Mouse (Mus musculus): ENCODE measurements around the gene Gpkow. TPM values are rescaled to one million over a fixed set of nuclear protein-coding genes. Genes with fewer than 3 reads are reported as not detected.
A peak's percentile ranks its signal among the peaks of the same experiment; 100 is the strongest.

Gpkow gene
- polyA plus RNA-seq (2016; fragmentation: Nextera tagmentation; extraction: Ambion mirVana): 40.5 and 48.2 TPM in 2 replicates

DNA sequence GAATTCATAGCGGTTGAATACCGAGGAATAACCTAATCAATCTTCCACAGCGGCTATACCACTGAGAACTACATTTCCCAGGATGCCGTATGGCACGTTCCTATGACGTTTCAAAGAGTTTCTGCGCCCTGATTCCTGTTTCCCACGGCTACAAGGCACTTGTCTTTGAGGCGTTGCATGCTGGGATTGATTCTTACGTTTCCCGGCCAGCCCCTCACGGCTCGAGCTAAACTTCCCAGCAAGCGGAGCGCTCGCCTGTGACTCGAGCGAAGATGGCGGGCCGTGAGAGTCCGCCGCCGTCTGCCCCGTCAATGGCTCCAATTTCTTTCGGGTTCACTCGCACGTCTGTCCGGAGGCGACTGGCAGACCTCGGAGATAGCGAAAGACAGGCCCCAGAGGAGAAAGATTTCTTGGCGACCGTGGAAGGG, at the start of gene Gpkow:
Gene Gpkow (plus strand): TSS at position 178 of the 428 bp plus-strand sequence.
- H3K27ac ChIP-seq: peak within 1 kb of the TSS; percentile 74
- WGBS: 10% methylated on average over 33 of the region's 33 CpGs

DNA sequence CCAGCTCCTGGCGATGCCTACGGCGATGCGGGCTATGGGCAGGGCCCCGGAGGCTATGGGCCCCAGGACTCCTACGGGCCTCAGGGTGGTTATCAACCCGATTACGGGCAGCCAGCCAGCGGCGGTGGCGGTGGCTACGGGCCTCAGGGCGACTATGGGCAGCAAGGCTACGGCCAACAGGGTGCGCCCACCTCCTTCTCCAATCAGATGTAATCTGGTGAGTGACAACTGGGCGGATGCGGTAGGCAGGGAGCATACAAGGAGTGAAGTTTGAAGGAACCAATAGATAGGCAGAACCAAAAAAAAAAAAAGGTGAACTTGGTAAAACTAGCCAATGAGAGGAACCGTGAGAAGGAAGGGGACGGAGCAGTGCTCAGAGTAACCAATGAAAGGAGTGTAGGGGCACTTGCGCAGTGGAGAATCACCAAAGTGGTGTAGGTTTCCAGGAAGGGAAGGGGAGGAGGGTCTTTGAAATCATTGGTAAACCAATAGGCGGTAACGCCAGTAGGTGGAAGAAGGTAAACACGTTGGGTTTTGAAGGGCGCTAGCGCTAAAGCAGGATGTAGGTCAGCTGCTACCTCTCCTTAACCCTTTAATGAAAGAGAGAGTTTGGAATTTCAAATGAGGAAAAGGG, 48.1 kb upstream of the Gpkow start:
- H3K27ac ChIP-seq: peak overlapping the region; percentile 88
- peak; percentile 67 for DNase-seq (ENCODE audit: low spot score)
- no peaks in the 10 kb centered on the region for H3K27me3 ChIP-seq (ENCODE audit: low read depth, poor library complexity, severe bottlenecking)
- H3K4me3 ChIP-seq: peak overlapping the region; percentile 60
- no peaks in the 10 kb centered on the region for H3K9me3 ChIP-seq (replicated peaks)
- H3K36me3 ChIP-seq: no peaks in the 10 kb centered on the region
- WGBS: 9% methylated on average over 25 of the region's 25 CpGs
- H3K4me1 ChIP-seq: 0 out of 2 replicates have a peak, but pooled peaks cover 3% of the 10 kb centered on the region

More for the DNA sequence above, at the start of gene Gpkow:
- Histone ChIP-seq H3K9me3 (replicated peaks) (no peaks in the 10 kb centered on the region), H3K36me3 (peaks cover 36% of the 10 kb centered on the region), H3K4me3 (peak within 1 kb of the TSS; percentile 65), H3K4me1 (0 out of 2 replicates have a peak, but pooled peaks cover 4% of the 10 kb centered on the region), H3K27me3 (ENCODE audit: low read depth, poor library complexity, severe bottlenecking) (no peaks in the 10 kb centered on the region)
- DNase-seq (ENCODE audit: low spot score): peak; percentile 74

DNA sequence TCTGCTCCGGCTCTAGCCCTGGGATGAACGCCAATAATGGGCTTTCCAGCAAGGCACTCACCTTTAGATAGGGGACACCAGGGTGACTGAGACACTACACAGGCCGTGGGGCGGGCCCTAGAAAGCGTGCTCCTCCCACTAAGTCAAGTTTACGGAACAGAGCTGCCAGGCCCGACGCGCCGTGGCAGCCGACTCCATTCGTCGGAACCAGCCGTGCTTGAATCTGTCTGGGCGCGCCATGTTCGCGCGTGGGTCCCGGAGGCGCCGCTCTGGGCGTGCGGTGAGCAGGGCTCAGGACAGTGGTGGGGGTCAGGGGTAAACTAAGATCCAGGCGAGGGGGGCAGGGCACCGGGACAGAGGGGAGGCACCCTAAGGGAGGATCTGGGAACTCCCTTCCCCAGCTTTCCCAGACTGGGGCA, 39.7 kb upstream of the Gpkow start, which contains the start of gene Prickle3:
Gene Prickle3 (plus strand): TSS at position 40 of the 419 bp plus-strand sequence.
- WGBS: 5% methylated on average over 26 of the region's 26 CpGs
- Histone ChIP-seq H3K4me3 (peak within 1 kb of the TSS; percentile 55), H3K9me3 (replicated peaks) (no peaks in the 10 kb centered on the region), H3K27ac (peak within 1 kb of the TSS; percentile 85), H3K4me1 (peaks cover 27% of the 10 kb centered on the region), H3K27me3 (ENCODE audit: low read depth, poor library complexity, severe bottlenecking) (no peaks in the 10 kb centered on the region), H3K36me3 (no peaks in the 10 kb centered on the region)
- DNase-seq (ENCODE audit: low spot score): peak; percentile 40

DNA sequence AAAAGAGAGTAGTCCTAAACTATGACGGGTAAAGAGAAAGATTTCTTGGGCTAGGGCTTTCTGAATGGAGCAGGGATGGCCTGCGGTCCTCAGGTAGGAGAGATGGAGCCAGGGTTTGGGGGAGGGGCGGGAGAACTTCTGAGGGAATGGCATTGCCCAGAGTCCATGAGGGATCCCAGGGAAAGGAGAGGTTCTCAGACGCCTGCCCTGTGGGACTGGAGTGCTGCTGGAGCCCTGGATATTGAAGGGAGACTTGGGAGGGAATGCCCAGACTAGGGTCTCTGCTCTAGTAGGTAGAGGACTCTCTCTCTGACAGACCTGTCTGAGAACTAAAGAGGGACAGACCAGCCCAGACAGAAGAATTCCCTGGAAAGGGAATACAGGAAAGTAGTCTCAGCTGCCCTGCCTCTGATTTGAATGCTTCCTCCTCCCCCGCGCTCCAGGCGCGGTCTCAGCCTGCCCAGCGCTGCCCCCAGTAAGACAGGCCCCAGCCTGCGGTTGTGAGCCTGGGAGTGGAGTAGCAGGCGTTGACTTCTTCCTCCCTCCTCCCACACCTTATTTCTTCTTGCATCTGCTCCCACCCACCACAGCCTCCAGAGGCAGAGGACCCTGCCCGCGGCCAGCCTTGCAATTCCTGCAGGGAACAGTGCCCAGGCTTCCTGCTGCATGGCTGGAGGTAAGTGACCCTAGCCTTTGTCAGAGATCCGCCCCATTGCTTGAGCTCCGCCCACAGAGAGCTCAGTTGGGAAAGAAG, 38.7 kb upstream of the Gpkow start:
- Histone ChIP-seq H3K4me1 (peaks cover 27% of the 10 kb centered on the region), H3K27me3 (ENCODE audit: low read depth, poor library complexity, severe bottlenecking) (no peaks in the 10 kb centered on the region), H3K27ac (peak overlapping the region; percentile 85), H3K4me3 (peak overlapping the region; percentile 55), H3K9me3 (replicated peaks) (no peaks in the 10 kb centered on the region), H3K36me3 (no peaks in the 10 kb centered on the region)
- DNase-seq (ENCODE audit: low spot score): peak; percentile 53
- WGBS: 17% methylated on average over 14 of the region's 15 CpGs

DNA sequence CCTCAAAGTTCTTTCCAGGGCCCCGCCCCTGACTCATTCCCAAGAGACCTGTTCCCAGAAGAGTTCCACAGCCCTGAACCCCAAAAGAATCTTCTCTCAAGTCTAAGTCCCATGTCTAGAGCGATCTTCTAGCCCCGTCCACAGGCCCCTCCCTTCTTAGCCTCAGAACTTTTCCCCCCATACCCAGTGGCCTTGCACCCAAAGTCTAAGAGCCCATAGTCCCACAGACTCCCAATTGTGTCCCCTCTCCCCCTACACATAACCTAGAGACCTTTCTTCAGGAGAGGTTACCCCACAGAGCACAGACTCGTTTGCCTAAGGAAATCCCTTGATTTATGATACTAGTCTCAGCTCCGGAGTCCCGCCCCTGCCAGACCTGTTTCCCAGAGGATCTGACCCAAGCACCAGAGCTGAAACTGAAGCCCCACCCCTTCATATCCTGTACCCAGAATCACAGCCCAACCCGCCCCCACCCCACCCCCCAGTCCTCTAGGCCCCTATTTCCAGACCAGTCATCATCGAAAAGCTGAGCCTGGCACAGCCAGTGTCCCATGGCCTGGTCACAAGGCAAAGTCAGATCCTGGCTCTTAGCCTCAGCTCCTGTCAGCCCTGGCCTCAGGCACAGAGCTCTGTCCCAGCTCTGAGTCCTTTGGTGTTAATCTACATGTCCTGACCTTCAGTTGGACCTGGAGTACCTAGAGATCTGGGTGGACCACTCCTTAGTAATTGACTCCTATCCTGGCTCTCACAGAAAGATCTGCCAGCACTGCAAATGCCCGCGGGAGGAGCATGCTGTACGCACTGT, 37.9 kb upstream of the Gpkow start:
- Histone ChIP-seq H3K9me3 (replicated peaks) (no peaks in the 10 kb centered on the region), H3K27me3 (ENCODE audit: low read depth, poor library complexity, severe bottlenecking) (no peaks in the 10 kb centered on the region), H3K27ac (peak overlapping the region; percentile 85), H3K36me3 (no peaks in the 10 kb centered on the region), H3K4me3 (peak overlapping the region; percentile 55), H3K4me1 (peaks cover 27% of the 10 kb centered on the region)
- WGBS: 44% methylated on average over 11 of the region's 11 CpGs
- peak; percentile 35 for DNase-seq (ENCODE audit: low spot score)

DNA sequence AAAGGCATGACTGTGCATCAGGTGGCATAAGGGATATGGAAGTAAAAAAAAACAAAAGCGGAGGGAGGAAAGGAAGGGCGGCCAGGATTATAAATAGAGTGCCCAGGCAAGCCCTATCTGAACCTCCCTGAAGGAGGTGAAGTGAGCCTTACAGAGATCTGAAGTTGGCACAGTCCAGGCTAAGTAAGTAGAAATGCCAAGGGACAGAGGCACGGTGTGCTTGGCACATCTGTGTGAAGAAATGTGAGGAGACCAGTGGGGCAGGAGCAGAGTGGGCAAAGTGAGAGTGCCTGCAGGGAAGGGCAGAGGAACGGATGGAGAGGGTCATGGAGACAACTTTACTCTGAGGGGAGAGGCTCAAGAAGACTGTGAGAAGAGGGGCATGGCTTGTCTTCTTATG, 35.8 kb upstream of the Gpkow start:
- H3K4me3 ChIP-seq: no peak overlapping the region
- 76% methylated on average over 4 of the region's 4 CpGs for WGBS

DNA sequence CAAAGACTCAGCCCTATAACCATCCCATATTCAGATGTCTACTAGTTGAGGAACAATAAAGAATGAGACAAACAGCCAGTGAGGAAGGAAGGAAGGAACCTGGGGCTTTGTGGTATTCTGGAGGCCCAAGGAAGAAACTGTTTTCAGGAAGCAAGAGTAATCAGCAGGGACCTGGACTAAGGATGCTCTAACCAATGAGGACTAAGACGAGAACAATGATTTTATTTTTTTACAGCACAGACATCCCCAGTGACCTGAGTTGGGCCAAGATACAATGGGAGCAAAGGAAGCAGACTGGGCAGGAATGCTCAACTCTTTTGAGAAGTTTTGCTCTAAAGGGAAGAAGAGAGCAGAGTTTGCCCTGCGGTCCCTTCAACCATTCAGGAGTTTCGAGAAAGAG, 34.0 kb upstream of the Gpkow start:
- 85% methylated on average over 3 of the region's 3 CpGs for WGBS
- H3K27me3 ChIP-seq (ENCODE audit: low read depth, poor library complexity, severe bottlenecking): no peaks in the 10 kb centered on the region
- H3K36me3 ChIP-seq: peaks cover 23% of the 10 kb centered on the region
- DNase-seq (ENCODE audit: low spot score): no peak
- no peak overlapping the region for H3K27ac ChIP-seq
- peaks cover 16% of the 10 kb centered on the region for H3K4me1 ChIP-seq
- no peaks in the 10 kb centered on the region for H3K9me3 ChIP-seq (replicated peaks)
- H3K4me3 ChIP-seq: no peak overlapping the region

More for the DNA sequence above, 35.8 kb upstream of the Gpkow start:
- Histone ChIP-seq H3K4me1 (peaks cover 27% of the 10 kb centered on the region), H3K9me3 (replicated peaks) (no peaks in the 10 kb centered on the region), H3K36me3 (peaks cover 7% of the 10 kb centered on the region), H3K27me3 (ENCODE audit: low read depth, poor library complexity, severe bottlenecking) (no peaks in the 10 kb centered on the region), H3K27ac (no peak overlapping the region)
- no peak for DNase-seq (ENCODE audit: low spot score)

DNA sequence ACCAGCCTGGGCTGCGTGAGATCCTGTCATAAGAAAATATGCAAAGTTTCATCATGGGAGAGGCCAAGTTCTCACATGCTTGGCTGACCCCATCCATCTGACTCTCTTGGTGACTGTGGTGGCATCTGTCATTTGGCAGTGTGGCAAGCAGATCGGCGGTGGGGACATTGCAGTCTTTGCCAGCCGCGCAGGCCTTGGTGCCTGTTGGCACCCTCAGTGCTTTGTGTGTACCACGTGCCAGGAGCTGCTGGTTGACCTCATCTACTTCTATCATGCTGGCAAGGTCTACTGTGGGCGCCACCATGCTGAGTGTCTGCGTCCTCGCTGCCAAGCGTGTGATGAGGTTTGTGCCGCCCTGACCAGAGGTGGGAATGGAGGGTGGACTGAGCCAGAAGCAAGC, 32.1 kb upstream of the Gpkow start:
- no peak for DNase-seq (ENCODE audit: low spot score)
- Histone ChIP-seq H3K9me3 (replicated peaks) (no peaks in the 10 kb centered on the region), H3K4me1 (no peaks in the 10 kb centered on the region), H3K4me3 (no peak overlapping the region), H3K27ac (no peak overlapping the region), H3K27me3 (ENCODE audit: low read depth, poor library complexity, severe bottlenecking) (no peaks in the 10 kb centered on the region), H3K36me3 (peaks cover 32% of the 10 kb centered on the region)
- 91% methylated on average over 11 of the region's 11 CpGs for WGBS

DNA sequence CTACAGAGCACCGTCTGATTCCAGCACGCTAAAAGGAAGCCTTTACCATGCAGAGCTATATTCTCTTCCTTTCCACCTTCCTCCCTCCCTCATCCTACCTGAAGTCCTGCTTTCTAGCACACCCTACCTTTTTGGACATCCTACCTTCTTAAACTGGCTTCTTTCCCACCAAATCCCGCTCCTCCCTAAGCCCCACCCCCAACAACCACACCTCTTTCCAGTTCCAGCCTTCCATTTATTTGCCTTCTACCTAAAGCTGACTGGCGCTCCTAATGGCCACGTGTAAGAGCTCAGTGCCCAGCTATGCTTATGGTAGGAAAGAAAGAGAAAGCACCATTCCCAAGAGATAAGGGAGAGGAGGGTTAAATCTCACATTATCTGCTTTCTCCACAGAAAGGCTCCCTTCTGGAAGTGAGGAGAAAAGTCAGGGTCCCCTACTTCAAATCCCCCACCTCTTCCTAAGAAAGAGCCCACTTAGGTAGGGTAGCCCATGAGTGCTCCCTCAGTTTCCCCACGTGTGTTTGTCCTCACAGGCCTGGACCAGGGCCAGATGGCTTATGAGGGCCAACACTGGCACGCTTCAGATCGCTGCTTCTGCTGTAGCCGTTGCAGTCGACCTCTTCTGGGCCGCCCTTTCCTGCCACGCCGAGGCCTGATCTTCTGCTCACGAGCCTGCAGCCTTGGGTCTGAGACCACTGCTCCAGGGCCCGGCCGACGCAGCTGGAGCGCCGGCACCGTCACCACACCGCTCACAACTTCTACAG, 31.0 kb upstream of the Gpkow start:
- peaks cover 32% of the 10 kb centered on the region for H3K36me3 ChIP-seq
- 76% methylated on average over 21 of the region's 21 CpGs for WGBS
- H3K4me3 ChIP-seq: no peak overlapping the region
- H3K4me1 ChIP-seq: no peaks in the 10 kb centered on the region
- no peaks in the 10 kb centered on the region for H3K9me3 ChIP-seq (replicated peaks)
- no peak overlapping the region for H3K27ac ChIP-seq
- H3K27me3 ChIP-seq (ENCODE audit: low read depth, poor library complexity, severe bottlenecking): no peaks in the 10 kb centered on the region
- DNase-seq (ENCODE audit: low spot score): no peak

DNA sequence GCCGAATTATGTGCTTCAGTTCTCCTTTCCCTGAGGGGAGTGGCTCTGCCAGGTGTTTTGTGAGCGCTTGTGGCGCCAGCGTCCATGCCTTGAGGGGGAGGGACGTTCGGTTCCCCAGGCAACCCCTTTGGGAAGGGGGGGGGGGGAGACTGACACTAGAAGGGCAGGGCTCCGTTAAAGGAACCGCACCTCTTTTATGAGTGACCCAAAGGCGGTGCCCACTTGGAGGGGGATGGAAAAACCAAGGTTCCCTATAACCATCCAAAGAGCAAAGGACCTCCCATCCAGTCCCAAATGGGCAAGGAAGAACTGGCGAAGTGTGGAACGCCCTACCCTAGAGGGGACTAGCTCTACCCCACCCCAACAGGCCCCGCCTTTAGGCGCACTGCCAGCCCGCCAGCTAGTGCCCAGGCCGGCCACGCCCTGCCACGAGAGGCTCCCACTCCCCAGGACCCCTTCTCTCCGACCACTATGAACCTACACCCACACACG, 26.5 kb upstream of the Gpkow start:
- WGBS: 11% methylated on average over 16 of the region's 19 CpGs
- peak overlapping the region; percentile 80 for H3K27ac ChIP-seq
- H3K4me1 ChIP-seq: peaks cover 12% of the 10 kb centered on the region
- DNase-seq (ENCODE audit: low spot score): peak; percentile 67
- peaks cover 25% of the 10 kb centered on the region for H3K36me3 ChIP-seq
- no peaks in the 10 kb centered on the region for H3K9me3 ChIP-seq (replicated peaks)
- no peaks in the 10 kb centered on the region for H3K27me3 ChIP-seq (ENCODE audit: low read depth, poor library complexity, severe bottlenecking)
- peak overlapping the region; percentile 49 for H3K4me3 ChIP-seq

DNA sequence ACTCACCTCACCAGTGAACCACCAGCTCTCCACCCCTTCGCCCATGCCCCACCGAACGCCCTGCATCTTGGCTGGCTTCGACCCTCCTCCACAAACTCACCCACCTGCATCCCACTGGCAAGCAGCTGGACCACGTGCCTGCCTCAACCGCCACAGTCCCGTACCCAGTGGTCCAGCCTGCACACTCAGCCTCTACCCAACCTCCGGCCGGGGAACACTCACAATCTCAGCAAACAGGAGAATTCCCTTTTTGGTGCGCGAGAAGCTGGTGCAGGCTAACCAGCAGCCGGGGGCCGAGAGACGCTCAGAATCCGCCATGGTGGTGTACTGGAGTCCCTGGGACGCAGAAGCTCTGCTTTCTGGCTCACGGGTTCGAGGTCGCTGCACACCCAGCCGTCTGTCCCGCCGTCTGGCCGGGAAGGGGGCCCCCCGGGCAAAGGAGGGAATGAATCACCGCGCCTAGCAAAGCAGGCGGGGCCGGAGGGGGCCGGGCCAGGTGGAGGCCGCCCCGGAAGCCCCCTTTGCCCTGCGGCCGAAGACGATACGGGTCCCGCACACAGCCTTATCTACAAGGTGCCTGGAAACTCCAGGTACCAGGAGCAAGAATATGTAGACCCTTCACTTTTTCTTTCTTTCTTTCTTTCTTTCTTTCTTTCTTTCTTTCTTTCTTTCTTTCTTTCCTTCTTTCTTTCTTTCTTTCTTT, 25.9 kb upstream of the Gpkow start, which contains the start of gene Plp2:
Gene Plp2 (minus strand): TSS at position 470 of the 703 bp plus-strand sequence.
- H3K27me3 ChIP-seq (ENCODE audit: low read depth, poor library complexity, severe bottlenecking): no peaks in the 10 kb centered on the region
- H3K4me1 ChIP-seq: peaks cover 12% of the 10 kb centered on the region
- H3K36me3 ChIP-seq: peaks cover 25% of the 10 kb centered on the region
- peak; percentile 50 for DNase-seq (ENCODE audit: low spot score)
- 20% methylated on average over 35 of the region's 36 CpGs for WGBS
- peak within 1 kb of the TSS; percentile 80 for H3K27ac ChIP-seq
- peak within 1 kb of the TSS; percentile 49 for H3K4me3 ChIP-seq
- H3K9me3 ChIP-seq (replicated peaks): no peaks in the 10 kb centered on the region

Data from limb, embryonic 10.5 days (tissue).